Mouse (Mus musculus) kidney, postnatal 0 days (tissue): Measurements from ENCODE around the gene 1110032F04Rik. TPM values are rescaled to one million over a fixed set of nuclear protein-coding genes. Genes with fewer than 3 reads are reported as not detected.

Experiments used
- ATAC-seq: fragments of 200-750 bp; cut with Nextera tagmentation; replicated peaks from 2 replicates; pipeline ENCODE4 v1.8.0; 2017; ENCODE audit warnings: low read depth, moderate number of reproducible peaks, moderate TSS enrichment, moderate library complexity; ENCODE audit not compliant: low FRiP score
- DNase-seq: peaks from one replicate; pipeline ENCODE4 v3.0.0-alpha.2; 2016; ENCODE audit warnings: low spot score
- H3K27ac ChIP-seq: fragments of 300-500 bp; sonication (generic); 2 replicates; pipeline ENCODE4 v1.5.1; 2014; ENCODE audit warnings: mild to moderate bottlenecking
- H3K27me3 ChIP-seq: fragments of 300-500 bp; sonication (generic); 2 replicates; pipeline ENCODE4 v1.6.1; 2014; ENCODE audit warnings: low read length, mixed read lengths; ENCODE audit not compliant: insufficient read depth
- H3K36me3 ChIP-seq: fragments of 300-500 bp; sonication (generic); 2 replicates; pipeline ENCODE4 v1.6.1; 2014; ENCODE audit warnings: low read length, mixed read lengths; ENCODE audit not compliant: insufficient read depth
- H3K4me1 ChIP-seq: fragments of 300-500 bp; sonication (generic); replicated peaks from 2 replicates; pipeline ENCODE4 v1.6.1; 2014; ENCODE audit warnings: antibody characterized with exemption, low read length, mixed read lengths; ENCODE audit not compliant: insufficient read depth
- H3K4me2 ChIP-seq: fragments of 300-500 bp; sonication (generic); 2 replicates; pipeline ENCODE4 v1.6.1; 2014; ENCODE audit warnings: mild to moderate bottlenecking, low read length, moderate library complexity, mixed read lengths
- H3K4me3 ChIP-seq: fragments of 300-500 bp; sonication (generic); replicated peaks from 2 replicates; pipeline ENCODE4 v1.5.1; 2014; ENCODE audit warnings: low read depth, low read length
- H3K9ac ChIP-seq: fragments of 300-500 bp; sonication (generic); 2 replicates; pipeline ENCODE4 v1.6.1; 2014; ENCODE audit warnings: low read depth, low read length
- H3K9me3 ChIP-seq: fragments of 300-500 bp; sonication (generic); replicated peaks from 2 replicates; pipeline ENCODE4 v1.6.1; 2016; ENCODE audit warnings: low read length, inconsistent platforms, mixed read lengths
- CTCF ChIP-seq: IDR thresholded peaks from 2 replicates; pipeline ENCODE4 v1.5.1; 2016; ENCODE audit warnings: antibody characterized with exemption, low read depth, mild to moderate bottlenecking, moderate library complexity
- WGBS: fragments of 180-500 bp; shearing (Covaris S2); extraction: QIAGEN DNeasy Blood & Tissue Kit; methylation state at CpG from one replicate; pipeline ENCODE4 v1.1.7; 2014; 5-methylcytosine and 5-hydroxymethylcytosine counted together
- polyA plus RNA-seq: library from polyadenylated mRNA; unstranded; fragments of >200 nt; fragmentation: Nextera tagmentation; extraction: Ambion mirVana; gene quantifications from 2 replicates; pipeline ENCODE4 v1.2.1, GENCODE M21; 2015

The 1110032F04Rik gene
- polyA plus RNA-seq, 1 experiment from 2014 or later, result 7.3 TPM

DNA sequence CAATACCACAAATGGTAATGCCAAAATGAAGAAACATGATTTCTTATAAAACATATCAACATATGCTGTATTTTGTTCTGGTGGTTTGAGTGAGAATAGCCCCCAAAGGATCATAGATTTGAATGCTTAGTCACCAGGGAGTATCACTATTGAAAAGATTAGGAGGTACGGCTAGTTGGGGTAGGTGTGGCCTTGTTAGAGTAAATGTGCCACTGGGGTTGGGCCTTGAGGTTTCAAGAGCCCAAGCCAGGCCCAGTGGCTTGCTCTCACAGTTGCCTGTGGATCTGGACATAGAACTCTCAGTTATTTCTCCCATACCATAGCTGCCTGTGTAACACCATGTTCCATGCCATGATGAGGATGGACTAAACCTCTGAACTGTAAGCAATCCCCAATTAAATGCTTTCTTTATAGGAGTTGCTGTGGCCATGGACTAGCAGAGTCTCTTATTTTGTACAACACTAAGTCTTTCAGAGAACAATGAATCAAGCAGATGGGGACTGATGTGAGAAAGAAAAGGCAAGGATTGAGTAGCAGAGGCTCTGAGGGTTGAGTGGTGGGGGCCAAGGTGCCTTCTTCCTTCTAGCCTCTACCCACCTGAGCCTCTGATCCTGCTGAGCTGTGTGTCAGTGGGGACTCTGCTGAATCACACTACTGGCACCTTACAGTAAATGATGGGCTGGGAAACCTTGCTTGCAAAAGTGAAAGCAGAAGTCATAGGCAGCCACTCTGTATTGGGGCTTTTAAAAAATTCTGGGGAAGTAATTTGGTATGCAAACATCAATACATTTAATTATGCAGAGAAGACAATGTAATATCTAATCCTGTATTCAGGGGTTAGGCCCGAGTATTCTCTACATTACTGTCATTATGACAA is 35.8 kb downstream of the 1110032F04Rik start:
- no peak for TF ChIP-seq CTCF
- WGBS, result 87% methylated on average over 2 of the region's 2 CpGs
- Histone ChIP-seq H3K4me2 (no peak overlapping the region), H3K27me3 (no peaks in the 10 kb centered on the region), H3K27ac (no peak overlapping the region), H3K9me3 (no peaks in the 10 kb centered on the region), H3K36me3 (no peaks in the 10 kb centered on the region), H3K9ac (no peak overlapping the region), H3K4me3 (no peak overlapping the region), H3K4me1 (no peaks in the 10 kb centered on the region)
- DNase-seq (no peak), ATAC-seq (no peak)

DNA sequence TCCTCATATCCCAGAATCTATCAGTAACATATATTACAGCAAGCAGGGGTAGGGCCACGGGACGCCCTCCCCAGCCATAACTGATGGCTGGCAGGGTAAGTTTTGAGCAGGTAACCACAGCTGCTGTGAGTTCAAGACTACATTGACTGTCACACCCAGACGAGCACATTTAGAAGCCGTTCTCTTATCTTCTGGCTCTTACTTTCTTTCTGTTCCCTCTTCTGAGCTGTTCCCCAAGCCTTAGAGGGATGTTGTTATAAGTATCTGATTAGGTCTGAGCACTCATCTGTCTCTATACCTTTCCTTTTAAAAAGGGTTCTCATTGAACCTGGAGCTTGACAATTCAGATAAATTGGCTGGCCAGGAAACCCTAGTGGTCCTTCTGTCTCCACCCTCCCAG is 38.1 kb downstream of the 1110032F04Rik start:
- DNase-seq (no peak), ATAC-seq (no peak)
- Histone ChIP-seq H3K4me1 (no peaks in the 10 kb centered on the region), H3K4me2 (no peak overlapping the region), H3K4me3 (no peak overlapping the region), H3K36me3 (peaks cover 4% of the 10 kb centered on the region; the same call in 1 of the 2 replicates), H3K27ac (no peak overlapping the region), H3K9ac (no peak overlapping the region), H3K9me3 (no peaks in the 10 kb centered on the region), H3K27me3 (no peaks in the 10 kb centered on the region)
- 94% methylated on average over 4 of the region's 4 CpGs for WGBS
- TF ChIP-seq CTCF, result no peak

Other genes starting within 250 kb of the 1110032F04Rik start
- gene Il12a, start 178.9 kb upstream of the 1110032F04Rik start, polyA plus RNA-seq, result 0.14 and 0.72 TPM in 2 replicates
- 10.4 and 11.3 TPM in 2 replicates for gene Ift80, start 135.0 kb downstream of the 1110032F04Rik start, polyA plus RNA-seq
- 107 and 113 TPM in 2 replicates for gene Smc4, start 135.2 kb downstream of the 1110032F04Rik start, polyA plus RNA-seq
- 60.0 and 64.3 TPM in 2 replicates for gene Trim59, start 175.2 kb downstream of the 1110032F04Rik start, polyA plus RNA-seq